In the genomic region with DNA sequence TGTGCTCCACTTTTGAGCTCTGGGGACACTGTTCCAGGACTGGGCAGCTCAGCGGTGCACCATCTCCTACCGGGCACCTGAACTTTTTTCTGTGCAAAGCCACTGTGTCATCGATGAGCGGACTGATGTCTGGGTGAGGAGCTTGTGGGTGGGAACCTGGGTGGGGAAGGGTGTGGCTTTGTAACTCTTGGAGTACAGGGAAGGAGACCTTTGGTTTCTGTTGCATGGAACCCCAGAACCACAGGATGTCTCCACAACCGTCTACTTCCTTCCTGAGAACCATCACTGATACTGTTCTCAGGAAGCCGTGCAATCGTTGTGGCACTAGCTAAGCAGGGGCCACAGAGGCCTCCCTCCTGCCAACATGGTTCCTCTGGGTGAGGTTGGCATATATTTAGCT, we compare ENCODE assay signal across 13 mouse cellular contexts. TPM values are rescaled to one million over a fixed set of nuclear protein-coding genes. Genes with fewer than 3 reads are reported as not detected.
DNase-seq lines count a peak whose midpoint lies in the region; ATAC-seq and TF ChIP-seq lines count a peak whose summit lies in the region.
"Had no signal": no experiment of that assay in that cellular context is flagged by ENCODE, and none has a peak within 500 bp of the region (broad histone marks: within the 10 kb centered on the region; RNA-seq: fewer than 3 reads in every experiment).

No protein-coding gene starts in this region.

- H3K4me3 ChIP-seq in bone marrow, adult 2 months (replicated peaks; ENCODE audit: control insufficient read depth, low read depth, low read length), result peak overlapping the region; percentile 59
- no peak overlapping the region for H3K4me3 ChIP-seq in midbrain, embryonic 13.5 days (replicated peaks)
- H3K4me3 ChIP-seq: hindbrain, embryonic 15.5 days; layer of hippocampus, adult 2 months; midbrain, embryonic 15.5 days had no signal

- H3K27ac ChIP-seq in bone marrow, adult 2 months (ENCODE audit: control insufficient read depth, insufficient read depth, low read depth, low read length, poor library complexity), result peak overlapping the region; percentile 52
- no peak overlapping the region for H3K27ac ChIP-seq in midbrain, embryonic 13.5 days
- H3K27ac ChIP-seq: hindbrain, embryonic 15.5 days; layer of hippocampus, adult 2 months; midbrain, embryonic 15.5 days had no signal

- ATAC-seq in midbrain, embryonic 13.5 days, result no peak
- ATAC-seq: midbrain, embryonic 15.5 days had no signal

- peaks cover 42% of the 10 kb centered on the region for H3K36me3 ChIP-seq in midbrain, embryonic 13.5 days

- WGBS in bone marrow, adult 2 months, result 3% methylated on average over 7 of the region's 7 CpGs
- WGBS in midbrain, embryonic 13.5 days, result 89% methylated on average over 7 of the region's 7 CpGs

- no peak overlapping the region for H3K4me2 ChIP-seq in midbrain, embryonic 13.5 days (replicated peaks)
- H3K4me2 ChIP-seq: hindbrain, embryonic 15.5 days; midbrain, embryonic 15.5 days had no signal

- peaks cover 28% of the 10 kb centered on the region for H3K27me3 ChIP-seq in midbrain, embryonic 13.5 days

- no peak for TF ChIP-seq POLR2A in bone marrow, adult 2 months (IDR thresholded peaks at IDR 0.05; ENCODE audit: borderline replicate concordance, control insufficient read depth, low read depth, low read length)

- TF ChIP-seq CTCF in bone marrow, adult 2 months (IDR thresholded peaks at IDR 0.05; ENCODE audit: control insufficient read depth, insufficient read depth, low read length), result no peak

- H3K4me1 ChIP-seq in bone marrow, adult 2 months (ENCODE audit: control insufficient read depth, insufficient read depth, low read length), result peaks cover 19% of the 10 kb centered on the region
- H3K4me1 ChIP-seq in midbrain, embryonic 13.5 days (replicated peaks), result peaks cover 53% of the 10 kb centered on the region

- H3K9ac ChIP-seq in midbrain, embryonic 13.5 days (replicated peaks), result no peak overlapping the region
- H3K9ac ChIP-seq: hindbrain, embryonic 15.5 days; midbrain, embryonic 15.5 days had no signal

- no peaks in the 10 kb centered on the region for H3K9me3 ChIP-seq in midbrain, embryonic 13.5 days
- H3K9me3 ChIP-seq: hindbrain, embryonic 15.5 days; midbrain, embryonic 15.5 days had no signal

- peak; percentile 37 for DNase-seq in lung, postnatal 25 days (ENCODE audit: low spot score)
- DNase-seq in lung, postnatal 14 days, result no peak
- DNase-seq in liver, result peak; percentile 77
- DNase-seq in naive thymus-derived CD4-positive, alpha-beta T cell, adult 2 months (ENCODE audit: low read depth), result peak; percentile 55
- DNase-seq in testis, postnatal 14 days (ENCODE audit: low spot score), result no peak
- DNase-seq in kidney, postnatal 36 days, result no peak

RNA-seq across cellular contexts. Expression of gene Stk16, which starts 2.5 kb away (rescaled TPM):
- polyA plus RNA-seq in bone marrow, adult 2 months (2011; ENCODE audit: insufficient read depth, insufficient read length, low replicate concordance, missing spikeins), result 74.2 and 168 TPM in 2 replicates
- polyA plus RNA-seq in midbrain, embryonic 13.5 days (2015; fragmentation: Nextera tagmentation; extraction: Ambion mirVana), result 137 and 152 TPM in 2 replicates

RNA-seq across cellular contexts. Expression of gene Glb1l, which starts 2.5 kb away (rescaled TPM):
- polyA plus RNA-seq in bone marrow, adult 2 months (2011; ENCODE audit: insufficient read depth, insufficient read length, low replicate concordance, missing spikeins), result 23.0 and 43.6 TPM in 2 replicates
- 24.3 and 24.9 TPM in 2 replicates for polyA plus RNA-seq in midbrain, embryonic 13.5 days (2015; fragmentation: Nextera tagmentation; extraction: Ambion mirVana)

RNA-seq across cellular contexts. Expression of gene Tuba4a, which starts 6.6 kb away (rescaled TPM):
- polyA plus RNA-seq in bone marrow, adult 2 months (2011; ENCODE audit: insufficient read depth, insufficient read length, low replicate concordance, missing spikeins), result 422 and 591 TPM in 2 replicates
- 3.9 and 5.3 TPM in 2 replicates for polyA plus RNA-seq in midbrain, embryonic 13.5 days (2015; fragmentation: Nextera tagmentation; extraction: Ambion mirVana)

RNA-seq across cellular contexts. Expression of gene A630095N17Rik, which starts 18.8 kb away (rescaled TPM):
- not detected in 2 replicates for polyA plus RNA-seq in bone marrow, adult 2 months (2011; ENCODE audit: insufficient read depth, insufficient read length, low replicate concordance, missing spikeins)
- polyA plus RNA-seq in midbrain, embryonic 13.5 days (2015; fragmentation: Nextera tagmentation; extraction: Ambion mirVana), result not detected in 2 replicates
- polyA plus RNA-seq: heart, embryonic 11.5 days; hindbrain, embryonic 15.5 days; limb, embryonic 14.5 days; midbrain, embryonic 15.5 days had no signal

RNA-seq across cellular contexts. Expression of gene Atg9a, which starts 21.1 kb away (rescaled TPM):
- polyA plus RNA-seq in bone marrow, adult 2 months (2011; ENCODE audit: insufficient read depth, insufficient read length, low replicate concordance, missing spikeins), result 24.6 and 39.2 TPM in 2 replicates
- polyA plus RNA-seq in midbrain, embryonic 13.5 days (2015; fragmentation: Nextera tagmentation; extraction: Ambion mirVana), result 39.8 and 43.1 TPM in 2 replicates

Comparison
In these comparisons a context has a peak if more than half of its experiments do, and no peak if none do; other contexts are left out.
1. DNase-seq: peak in lung, postnatal 25 days (single experiment), liver (single experiment) and naive thymus-derived CD4-positive, alpha-beta T cell, adult 2 months (single experiment); none in lung, postnatal 14 days (single experiment), testis, postnatal 14 days (single experiment) and kidney, postnatal 36 days (0 of 2).
2. RNA of gene Tuba4a, which starts 6.6 kb away (polyA plus RNA-seq): 422 to 591 TPM in bone marrow, adult 2 months; 3.9 to 5.3 TPM in midbrain, embryonic 13.5 days; every median in the first group is over 10 times any median in the second.